Mouse (Mus musculus): ENCODE data around the gene Cdk6. TPM values are rescaled to one million over a fixed set of nuclear protein-coding genes. Genes with fewer than 3 reads are reported as not detected.
A peak's percentile ranks its signal among the peaks of the same experiment; 100 is the strongest.
"Not testable (repeated sequence)": the region's sequence is repeated elsewhere in the genome, so short reads cannot be mapped to it uniquely, and the experiment has no call there.

Cdk6 gene
- polyA plus RNA-seq, 1 experiment from 2014 or later: 23.4 TPM

- 88% methylated on average over 5 of the region's 5 CpGs for WGBS
- not testable (repeated sequence) for ATAC-seq (ENCODE audit: low FRiP score, low TSS enrichment); H3K9me3 ChIP-seq (ENCODE audit: control insufficient read depth, low read length); H3K27ac ChIP-seq (ENCODE audit: low read depth, low read length); H3K4me1 ChIP-seq (ENCODE audit: control insufficient read depth, insufficient read depth, low read length); H3K27me3 ChIP-seq (ENCODE audit: control insufficient read depth, insufficient read depth, low read length); H3K4me3 ChIP-seq (ENCODE audit: low read length); H3K9ac ChIP-seq (ENCODE audit: low read depth, low read length); H3K36me3 ChIP-seq (ENCODE audit: control insufficient read depth, insufficient read depth, low read length); H3K4me2 ChIP-seq (replicated peaks; ENCODE audit: low read depth, low read length)
Observed at GRCm38 (mm10) chr5:3317724-3318123, 23.6 kb upstream of the Cdk6 start.

GRCm38 (mm10) chr5:3320225-3320624 is 21.1 kb upstream of the Cdk6 start:
- peak; percentile 75; the same call in 1 of the 2 replicates for ATAC-seq (ENCODE audit: low FRiP score, low TSS enrichment)

GRCm38 (mm10) chr5:3322052-3322451 is 19.2 kb upstream of the Cdk6 start:
- Histone ChIP-seq H3K4me3 (ENCODE audit: low read length) (no peak overlapping the region), H3K27ac (ENCODE audit: low read depth, low read length) (no peak overlapping the region), H3K36me3 (ENCODE audit: control insufficient read depth, insufficient read depth, low read length) (no peaks in the 10 kb centered on the region), H3K4me1 (ENCODE audit: control insufficient read depth, insufficient read depth, low read length) (no peaks in the 10 kb centered on the region), H3K4me2 (replicated peaks; ENCODE audit: low read depth, low read length) (no peak overlapping the region), H3K9ac (ENCODE audit: low read depth, low read length) (no peak overlapping the region), H3K27me3 (ENCODE audit: control insufficient read depth, insufficient read depth, low read length) (no peaks in the 10 kb centered on the region), H3K9me3 (ENCODE audit: control insufficient read depth, low read length) (no peaks in the 10 kb centered on the region)
- ATAC-seq (ENCODE audit: low FRiP score, low TSS enrichment): no peak
- WGBS: 79% methylated on average over 6 of the region's 6 CpGs

More at GRCm38 (mm10) chr5:3320225-3320624, 21.1 kb upstream of the Cdk6 start:
- Histone ChIP-seq H3K36me3 (ENCODE audit: control insufficient read depth, insufficient read depth, low read length) (no peaks in the 10 kb centered on the region), H3K4me1 (ENCODE audit: control insufficient read depth, insufficient read depth, low read length) (no peaks in the 10 kb centered on the region), H3K4me2 (replicated peaks; ENCODE audit: low read depth, low read length) (no peak overlapping the region), H3K9me3 (ENCODE audit: control insufficient read depth, low read length) (no peaks in the 10 kb centered on the region), H3K27ac (ENCODE audit: low read depth, low read length) (no peak overlapping the region), H3K4me3 (ENCODE audit: low read length) (no peak overlapping the region), H3K27me3 (ENCODE audit: control insufficient read depth, insufficient read depth, low read length) (no peaks in the 10 kb centered on the region), H3K9ac (ENCODE audit: low read depth, low read length) (no peak overlapping the region)
- 28% methylated on average over 1 of the region's 1 CpGs for WGBS

GRCm38 (mm10) chr5:3324116-3324515 is 17.2 kb upstream of the Cdk6 start:
- no peaks in the 10 kb centered on the region for H3K36me3 ChIP-seq (ENCODE audit: control insufficient read depth, insufficient read depth, low read length)
- no peaks in the 10 kb centered on the region for H3K27me3 ChIP-seq (ENCODE audit: control insufficient read depth, insufficient read depth, low read length)
- no peaks in the 10 kb centered on the region for H3K4me1 ChIP-seq (ENCODE audit: control insufficient read depth, insufficient read depth, low read length)
- H3K4me2 ChIP-seq (replicated peaks; ENCODE audit: low read depth, low read length): no peak overlapping the region
- WGBS: 62% methylated on average over 4 of the region's 4 CpGs
- ATAC-seq (ENCODE audit: low FRiP score, low TSS enrichment): no peak
- H3K9me3 ChIP-seq (ENCODE audit: control insufficient read depth, low read length): no peaks in the 10 kb centered on the region
- no peak overlapping the region for H3K27ac ChIP-seq (ENCODE audit: low read depth, low read length)
- H3K4me3 ChIP-seq (ENCODE audit: low read length): no peak overlapping the region
- no peak overlapping the region for H3K9ac ChIP-seq (ENCODE audit: low read depth, low read length)

GRCm38 (mm10) chr5:3329361-3329760 is 11.9 kb upstream of the Cdk6 start:
- H3K27ac ChIP-seq (ENCODE audit: low read depth, low read length): no peak overlapping the region
- no peaks in the 10 kb centered on the region for H3K36me3 ChIP-seq (ENCODE audit: control insufficient read depth, insufficient read depth, low read length)
- no peak overlapping the region for H3K9ac ChIP-seq (ENCODE audit: low read depth, low read length)
- no peak overlapping the region for H3K4me3 ChIP-seq (ENCODE audit: low read length)
- no peak overlapping the region for H3K4me2 ChIP-seq (replicated peaks; ENCODE audit: low read depth, low read length)
- no peaks in the 10 kb centered on the region for H3K9me3 ChIP-seq (ENCODE audit: control insufficient read depth, low read length)
- WGBS: 32% methylated on average over 1 of the region's 1 CpGs
- ATAC-seq (ENCODE audit: low FRiP score, low TSS enrichment): no peak
- H3K27me3 ChIP-seq (ENCODE audit: control insufficient read depth, insufficient read depth, low read length): no peaks in the 10 kb centered on the region
- no peaks in the 10 kb centered on the region for H3K4me1 ChIP-seq (ENCODE audit: control insufficient read depth, insufficient read depth, low read length)

GRCm38 (mm10) chr5:3330932-3331331 is 10.4 kb upstream of the Cdk6 start:
- no peak overlapping the region for H3K4me3 ChIP-seq (ENCODE audit: low read length)
- no peak for ATAC-seq (ENCODE audit: low FRiP score, low TSS enrichment)
- H3K27me3 ChIP-seq (ENCODE audit: control insufficient read depth, insufficient read depth, low read length): no peaks in the 10 kb centered on the region
- no peak overlapping the region for H3K27ac ChIP-seq (ENCODE audit: low read depth, low read length)
- no peak overlapping the region for H3K9ac ChIP-seq (ENCODE audit: low read depth, low read length)
- no peak overlapping the region for H3K4me2 ChIP-seq (replicated peaks; ENCODE audit: low read depth, low read length)
- H3K9me3 ChIP-seq (ENCODE audit: control insufficient read depth, low read length): no peaks in the 10 kb centered on the region
- no peaks in the 10 kb centered on the region for H3K36me3 ChIP-seq (ENCODE audit: control insufficient read depth, insufficient read depth, low read length)
- no peaks in the 10 kb centered on the region for H3K4me1 ChIP-seq (ENCODE audit: control insufficient read depth, insufficient read depth, low read length)
- 63% methylated on average over 3 of the region's 3 CpGs for WGBS

GRCm38 (mm10) chr5:3333019-3333418 is 8.3 kb upstream of the Cdk6 start:
- H3K9ac ChIP-seq (ENCODE audit: low read depth, low read length); H3K9me3 ChIP-seq (ENCODE audit: control insufficient read depth, low read length); H3K4me3 ChIP-seq (ENCODE audit: low read length); H3K36me3 ChIP-seq (ENCODE audit: control insufficient read depth, insufficient read depth, low read length); H3K27me3 ChIP-seq (ENCODE audit: control insufficient read depth, insufficient read depth, low read length); H3K4me2 ChIP-seq (replicated peaks; ENCODE audit: low read depth, low read length); H3K27ac ChIP-seq (ENCODE audit: low read depth, low read length); H3K4me1 ChIP-seq (ENCODE audit: control insufficient read depth, insufficient read depth, low read length); ATAC-seq (ENCODE audit: low FRiP score, low TSS enrichment): not testable (repeated sequence)
- 88% methylated on average over 4 of the region's 4 CpGs for WGBS

- not testable (repeated sequence) for ATAC-seq (ENCODE audit: low FRiP score, low TSS enrichment); H3K27me3 ChIP-seq (ENCODE audit: control insufficient read depth, insufficient read depth, low read length); H3K27ac ChIP-seq (ENCODE audit: low read depth, low read length); H3K36me3 ChIP-seq (ENCODE audit: control insufficient read depth, insufficient read depth, low read length); H3K4me1 ChIP-seq (ENCODE audit: control insufficient read depth, insufficient read depth, low read length); H3K9me3 ChIP-seq (ENCODE audit: control insufficient read depth, low read length)
- Histone ChIP-seq H3K9ac (ENCODE audit: low read depth, low read length) (peak overlapping the region; percentile 77; the same call in 1 of the 2 replicates), H3K4me3 (ENCODE audit: low read length) (peak overlapping the region; percentile 68), H3K4me2 (replicated peaks; ENCODE audit: low read depth, low read length) (peak overlapping the region; percentile 93)
- WGBS: 3% methylated on average over 15 of the region's 15 CpGs
Observed at GRCm38 (mm10) chr5:3340340-3341058, 786 bp upstream of the Cdk6 start.

GRCm38 (mm10) chr5:3341931-3342770 is 866 bp downstream of the Cdk6 start:
- Histone ChIP-seq H3K36me3 (ENCODE audit: control insufficient read depth, insufficient read depth, low read length) (no peaks in the 10 kb centered on the region), H3K9me3 (ENCODE audit: control insufficient read depth, low read length) (peaks cover 2% of the 10 kb centered on the region; the same call in 1 of the 2 replicates), H3K4me3 (ENCODE audit: low read length) (peak overlapping the region; percentile 68), H3K27me3 (ENCODE audit: control insufficient read depth, insufficient read depth, low read length) (peaks cover 3% of the 10 kb centered on the region; the same call in 1 of the 2 replicates), H3K9ac (ENCODE audit: low read depth, low read length) (peak overlapping the region; percentile 77), H3K27ac (ENCODE audit: low read depth, low read length) (peak overlapping the region; percentile 75), H3K4me2 (replicated peaks; ENCODE audit: low read depth, low read length) (peak overlapping the region; percentile 93), H3K4me1 (ENCODE audit: control insufficient read depth, insufficient read depth, low read length) (no peaks in the 10 kb centered on the region)
- WGBS: under 1% methylated on average over 60 of the region's 60 CpGs
- ATAC-seq (ENCODE audit: low FRiP score, low TSS enrichment): peak; percentile 61

All from kidney, embryonic 14.5 days (tissue).